Mouse (Mus musculus) urinary bladder, adult 18-20 months (tissue): ENCODE measurements around the gene Asb12.
A peak's percentile ranks its signal among the peaks of the same experiment; 100 is the strongest.
"Not testable (repeated sequence)": the region's sequence is repeated elsewhere in the genome, so short reads cannot be mapped to it uniquely, and the experiment has no call there.

Source experiments
- DNase-seq, 2 experiments: peaks; one replicate each; pipeline ENCODE4 v3.0.0; 2022; ENCODE audit warnings: low spot score in 2 of 2, mixed read lengths in 2 of 2

The Asb12 gene

GRCm38 (mm10) chrX:95557887-95558286 lies at the start of gene Asb12, which contains the start of gene Pfn5:
TSS of gene Asb12 (minus strand) at chrX:95557987.
TSS of gene Pfn5 (plus strand) at chrX:95558104.
- DNase-seq = no peak

DNA sequence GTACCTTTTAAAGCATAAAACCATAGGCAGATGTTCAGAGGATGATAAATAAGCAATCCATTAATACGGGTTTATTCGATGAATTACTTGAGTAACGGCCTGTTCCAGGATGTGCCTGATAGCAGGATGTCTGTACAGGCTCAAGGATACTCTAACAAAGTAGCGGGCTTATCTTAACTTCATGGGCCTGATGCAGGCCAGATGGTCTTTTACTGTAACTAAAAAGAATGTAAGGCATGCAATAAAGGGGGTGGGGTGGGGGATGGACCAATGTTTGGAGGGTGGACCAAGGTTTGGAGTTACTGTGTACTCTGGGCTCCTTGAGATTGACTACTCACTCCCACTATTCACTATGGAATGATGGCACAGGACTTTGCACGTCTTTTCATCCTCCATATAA lies 42.8 kb upstream of the Asb12 start:
- DNase-seq = no peak

GRCm38 (mm10) chrX:95554321-95554720 lies 3.5 kb downstream of the Asb12 start:
- no peak for DNase-seq

DNA sequence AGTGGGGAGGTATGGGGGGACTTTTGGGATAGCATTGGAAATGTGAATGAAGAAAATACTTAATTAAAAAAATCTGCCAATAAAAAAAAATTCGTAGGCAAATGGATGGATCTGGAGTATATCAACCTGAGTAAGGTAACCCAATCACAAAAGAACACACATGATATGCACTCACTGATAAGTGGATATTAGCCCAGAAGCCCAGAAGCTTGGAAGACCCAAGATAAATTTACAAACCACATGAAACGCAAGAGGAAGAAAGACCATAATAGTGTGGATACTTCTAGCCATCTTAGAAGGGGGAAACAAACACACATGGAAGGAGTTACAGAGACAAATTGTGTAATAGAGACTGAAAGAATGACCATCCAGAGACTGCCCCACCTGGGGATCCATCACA lies 22.3 kb downstream of the Asb12 start:
- DNase-seq = not testable (repeated sequence)

DNA sequence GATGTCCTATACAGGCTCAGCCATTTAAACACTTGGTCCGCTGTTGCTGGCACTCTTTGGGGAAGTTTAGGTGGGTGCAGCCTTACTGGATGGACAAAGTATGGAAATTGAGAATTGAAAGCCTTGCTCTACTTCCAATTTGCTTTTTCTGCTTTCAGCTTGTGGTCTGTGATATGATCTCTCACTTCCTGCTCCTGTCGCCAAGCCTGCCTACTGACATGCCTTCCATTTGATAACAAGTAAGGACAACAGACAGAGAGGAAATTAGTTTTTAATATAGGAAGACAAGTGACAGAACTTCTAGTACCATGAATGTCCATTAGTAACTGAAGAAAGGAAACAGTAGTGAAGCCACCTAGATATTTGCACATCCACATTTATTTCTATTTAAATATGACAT lies 32.6 kb downstream of the Asb12 start:
- DNase-seq = no peak

GRCm38 (mm10) chrX:95523883-95524282 lies 33.9 kb downstream of the Asb12 start:
- DNase-seq = no peak

DNA sequence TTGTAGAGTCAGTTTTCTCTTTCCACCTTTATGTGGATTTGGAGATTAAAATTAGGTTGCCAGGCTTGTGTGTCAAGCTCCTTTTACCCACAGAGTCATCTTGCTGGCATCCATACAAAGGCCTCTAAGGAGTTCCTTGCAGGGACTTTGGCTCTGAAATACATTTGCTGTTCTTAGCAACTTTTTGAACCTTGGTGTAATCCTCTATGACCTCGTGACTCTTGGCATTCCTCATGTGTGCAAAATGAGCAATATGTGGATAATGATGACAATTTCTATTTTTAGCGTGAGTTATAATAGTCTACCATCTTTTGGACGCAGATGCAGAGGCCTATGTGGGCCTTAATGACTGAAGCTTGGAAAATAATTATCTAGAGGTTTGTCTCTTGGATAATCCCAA lies 100.6 kb downstream of the Asb12 start:
- no peak for DNase-seq

- DNase-seq = peak; percentile 15 to 23
Observed at GRCm38 (mm10) chrX:95445866-95446265, 111.9 kb downstream of the Asb12 start.

- no peak for DNase-seq
Observed at GRCm38 (mm10) chrX:95445141-95445540, 112.6 kb downstream of the Asb12 start.

- DNase-seq = peak; percentile 74 to 89
Observed at GRCm38 (mm10) chrX:95444776-95445111, 113.0 kb downstream of the Asb12 start, which contains the start of gene Amer1. TSS of gene Amer1 (minus strand) at chrX:95444872.

GRCm38 (mm10) chrX:95443898-95444775 lies 113.7 kb downstream of the Asb12 start:
- DNase-seq = peak; percentile 11 to 24

DNA sequence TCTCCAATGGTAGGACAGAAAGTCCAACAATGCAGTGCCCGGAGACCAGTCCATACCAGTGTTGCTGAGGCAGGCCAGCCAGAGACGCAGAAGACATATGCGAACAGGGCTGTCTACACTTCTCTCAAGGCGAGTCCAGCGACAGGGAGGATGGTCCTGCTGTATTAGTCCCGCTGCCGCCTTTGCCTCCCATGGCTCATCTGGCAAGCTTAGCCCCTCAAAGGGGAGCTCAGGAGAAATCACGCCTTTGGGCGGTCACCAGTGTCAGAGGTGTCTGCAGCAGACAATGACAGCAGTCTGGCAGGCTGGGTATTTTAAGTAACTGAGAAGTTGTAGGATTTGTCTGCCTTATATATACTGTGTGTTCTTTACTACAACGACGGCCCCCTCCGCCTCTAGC lies 114.4 kb downstream of the Asb12 start:
- DNase-seq = no peak

DNA sequence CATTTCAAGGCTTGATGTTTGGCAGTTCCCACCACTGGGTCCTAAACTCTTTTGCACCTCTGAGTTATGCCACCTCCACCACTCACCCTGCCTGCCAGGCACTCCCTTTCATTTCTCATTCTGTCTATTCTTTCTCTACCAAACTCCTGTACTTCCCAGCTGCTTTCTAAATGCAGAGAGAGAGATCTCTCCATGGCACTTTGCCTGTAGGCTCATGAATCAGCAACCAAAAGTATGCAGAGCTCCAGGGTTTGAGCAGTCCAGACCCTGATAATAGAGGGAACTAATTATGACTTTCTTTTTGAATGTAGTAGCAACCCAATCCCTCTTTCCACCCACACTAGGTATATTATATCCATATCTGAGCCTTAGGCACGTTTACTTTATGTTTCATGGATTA lies 115.5 kb downstream of the Asb12 start:
- no peak for DNase-seq

DNA sequence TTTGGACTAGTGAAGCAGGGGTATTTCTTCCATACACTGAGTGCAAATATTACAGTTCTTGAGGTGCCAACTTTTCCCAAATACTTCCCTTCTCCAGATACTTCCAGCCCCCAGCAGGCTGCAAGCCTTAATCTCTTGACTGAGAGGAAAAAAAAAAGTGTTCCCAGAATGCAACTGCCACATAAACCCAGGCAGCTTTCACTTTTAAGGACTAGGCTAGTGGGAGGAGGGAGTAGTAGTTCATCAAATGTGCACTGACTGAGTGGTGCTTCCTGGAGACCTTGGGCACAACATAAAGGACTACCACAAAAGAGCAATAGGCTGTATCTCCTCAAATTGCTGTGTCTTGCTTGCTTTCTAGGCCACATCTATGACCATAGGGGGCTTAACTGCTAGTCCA lies 116.5 kb downstream of the Asb12 start:
- no peak for DNase-seq

DNA sequence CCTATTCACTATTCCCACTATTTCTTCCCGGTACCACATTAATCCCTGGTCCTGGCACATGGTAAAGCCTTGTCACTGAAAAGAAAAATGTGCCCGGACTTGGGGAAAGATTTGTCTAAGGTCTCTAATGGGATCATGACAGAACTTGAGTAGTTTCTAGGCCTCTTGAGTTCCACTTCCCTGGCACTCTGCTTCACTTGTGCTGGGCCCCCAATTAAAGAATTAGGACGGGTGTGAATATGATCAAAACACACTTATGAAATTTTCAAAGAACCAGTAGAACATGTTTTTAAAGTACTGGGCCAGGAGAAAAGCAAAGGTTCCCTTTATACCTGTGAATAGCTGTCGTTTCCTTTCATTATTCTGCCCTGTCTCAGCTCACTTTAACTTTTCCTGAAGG lies 119.3 kb downstream of the Asb12 start:
- DNase-seq = no peak

- no peak for DNase-seq
Observed at GRCm38 (mm10) chrX:95437236-95437635, 120.6 kb downstream of the Asb12 start.
